Mouse (Mus musculus): ENCODE results near the gene C130032M10Rik.

DNA sequence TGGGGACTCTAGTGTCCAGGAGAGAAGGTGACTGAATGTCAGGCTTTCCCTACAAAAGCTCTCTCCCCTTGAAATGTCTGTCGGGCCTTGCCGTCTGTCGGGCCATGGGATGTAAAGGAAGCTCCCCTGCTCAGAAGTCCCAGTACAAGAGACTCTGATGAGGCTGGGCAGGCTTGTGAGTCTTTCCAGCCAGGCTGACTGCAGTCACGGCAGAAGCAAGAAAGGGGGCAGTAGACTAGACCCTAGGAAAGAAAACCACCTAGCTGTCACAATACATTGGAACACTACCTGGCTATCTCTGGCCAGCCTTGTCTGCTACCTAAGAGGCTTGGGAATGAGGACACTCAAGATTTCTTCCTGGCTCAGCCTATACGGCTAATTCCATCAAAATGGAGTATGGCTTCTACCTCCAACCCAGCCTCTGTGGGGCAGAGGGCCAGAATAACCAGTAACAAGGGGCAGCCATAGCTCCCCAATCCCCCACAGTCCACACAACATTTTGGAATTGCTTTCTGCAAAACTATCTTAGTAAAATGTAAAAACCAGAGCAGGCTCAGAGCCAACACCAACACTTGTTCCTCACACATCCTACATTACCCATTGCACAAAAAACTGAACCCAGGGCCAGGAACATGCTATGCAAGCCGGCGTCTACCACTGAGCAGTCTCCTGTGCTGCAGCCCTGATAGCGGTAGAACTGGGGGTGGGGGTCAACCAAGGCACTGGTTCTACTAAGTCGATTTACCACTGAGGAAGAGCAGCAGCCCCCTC, 19.4 kb downstream of the C130032M10Rik start:
- TF ChIP-seq POLR2A (IDR thresholded peaks at IDR 0.05; ENCODE audit: borderline replicate concordance, extremely low read depth, low read depth, low read length) (no peak), CTCF (IDR thresholded peaks at IDR 0.05; ENCODE audit: insufficient read depth, low read length) (no peak)
